Mouse (Mus musculus) c-Kit-positive CD71-negative TER-119-negative erythroid progenitor cells, embryonic 14.5 days (primary cell): ENCODE results near the gene Uba3.

Experiments used
- DNase-seq: peaks from one replicate; pipeline ENCODE4 v3.0.0-alpha.2; 2013; ENCODE audit warnings: low read depth

The Uba3 gene

GRCm38 (mm10) chr6:97205439-97205885 is at the start of gene Uba3:
Gene Uba3 (minus strand): TSS chr6:97205647.
- DNase-seq, result peak; percentile 99

GRCm38 (mm10) chr6:97252711-97253221 is 47.3 kb upstream of the Uba3 start, which contains the start of gene Lmod3:
Gene Lmod3 (minus strand): TSS chr6:97252759.
- no peak for DNase-seq

GRCm38 (mm10) chr6:97252086-97252485 is 46.6 kb upstream of the Uba3 start:
- DNase-seq, result no peak

- DNase-seq, result peak; percentile 60
These were observed 45.5 kb upstream of the Uba3 start for GRCm38 (mm10) chr6:97250966-97251365.

- no peak for DNase-seq
These were observed 39.8 kb upstream of the Uba3 start for GRCm38 (mm10) chr6:97245200-97245599.

GRCm38 (mm10) chr6:97242522-97242921 is 37.1 kb upstream of the Uba3 start:
- DNase-seq, result no peak

- DNase-seq, result no peak
These were observed 34.6 kb upstream of the Uba3 start for GRCm38 (mm10) chr6:97240092-97240491.

GRCm38 (mm10) chr6:97239360-97239759 is 33.9 kb upstream of the Uba3 start:
- no peak for DNase-seq

- no peak for DNase-seq
These were observed 30.6 kb upstream of the Uba3 start for GRCm38 (mm10) chr6:97236088-97236487.

GRCm38 (mm10) chr6:97234911-97235668 is 29.6 kb upstream of the Uba3 start:
- no peak for DNase-seq

GRCm38 (mm10) chr6:97227067-97227847 is 21.8 kb upstream of the Uba3 start:
- DNase-seq, result no peak

GRCm38 (mm10) chr6:97226083-97226491 is 20.6 kb upstream of the Uba3 start:
- no peak for DNase-seq

GRCm38 (mm10) chr6:97224505-97224904 is 19.1 kb upstream of the Uba3 start:
- DNase-seq, result no peak

- no peak for DNase-seq
These were observed 18.1 kb upstream of the Uba3 start for GRCm38 (mm10) chr6:97223566-97223965.

- DNase-seq, result no peak
These were observed 17.6 kb upstream of the Uba3 start for GRCm38 (mm10) chr6:97222931-97223467.

- DNase-seq, result no peak
These were observed 16.9 kb upstream of the Uba3 start for GRCm38 (mm10) chr6:97222321-97222720.

GRCm38 (mm10) chr6:97221205-97222025 is 16.0 kb upstream of the Uba3 start:
- DNase-seq, result no peak

- DNase-seq, result no peak
These were observed 15.2 kb upstream of the Uba3 start for GRCm38 (mm10) chr6:97220672-97221071.

- DNase-seq, result no peak
These were observed 10.8 kb upstream of the Uba3 start for GRCm38 (mm10) chr6:97216154-97216821.

- DNase-seq, result no peak
These were observed 6.5 kb upstream of the Uba3 start for GRCm38 (mm10) chr6:97211981-97212380.

- no peak for DNase-seq
These were observed 5.6 kb upstream of the Uba3 start for GRCm38 (mm10) chr6:97210962-97211601.
